Mouse (Mus musculus) hindbrain, postnatal 0 days (tissue): ENCODE data around the gene Polr3f. TPM values are rescaled to one million over a fixed set of nuclear protein-coding genes. Genes with fewer than 3 reads are reported as not detected.

ENCODE experiments used
- ATAC-seq: fragments of 200-750 bp; cut with Nextera tagmentation; 2 replicates; pipeline ENCODE4 v1.8.0; 2017; ENCODE audit warnings: mild to moderate bottlenecking, moderate TSS enrichment, moderate library complexity
- DNase-seq: peaks from one replicate; pipeline ENCODE4 v3.0.0-alpha.2; 2015; ENCODE audit warnings: low spot score
- H3K27ac ChIP-seq: fragments of 300-500 bp; sonication (generic); 2 replicates; pipeline ENCODE4 v1.5.1; 2014; ENCODE audit warnings: mild to moderate bottlenecking
- H3K27me3 ChIP-seq: fragments of 300-500 bp; sonication (generic); 2 replicates; pipeline ENCODE4 v1.6.1; 2014; ENCODE audit warnings: low read length, mixed read lengths; ENCODE audit not compliant: insufficient read depth
- H3K36me3 ChIP-seq: fragments of 300-500 bp; sonication (generic); 2 replicates; pipeline ENCODE4 v1.6.1; 2014; ENCODE audit warnings: low read length, mixed read lengths; ENCODE audit not compliant: insufficient read depth
- H3K4me1 ChIP-seq: fragments of 300-500 bp; sonication (generic); 2 replicates; pipeline ENCODE4 v1.6.1; 2014; ENCODE audit warnings: antibody characterized with exemption, low read length, mixed read lengths; ENCODE audit not compliant: insufficient read depth
- H3K4me2 ChIP-seq: fragments of 300-500 bp; sonication (generic); 2 replicates; pipeline ENCODE4 v1.6.1; 2014; ENCODE audit warnings: low read depth, mild to moderate bottlenecking, low read length, moderate library complexity, mixed read lengths
- H3K4me3 ChIP-seq: fragments of 300-500 bp; sonication (generic); 2 replicates; pipeline ENCODE4 v1.5.1; 2014; ENCODE audit warnings: low read length
- H3K9ac ChIP-seq: fragments of 300-500 bp; sonication (generic); replicated peaks from 2 replicates; pipeline ENCODE4 v1.6.1; 2014; ENCODE audit warnings: mild to moderate bottlenecking, low read length, moderate library complexity, mixed read lengths
- H3K9me3 ChIP-seq: fragments of 300-500 bp; sonication (generic); 2 replicates; pipeline ENCODE4 v1.6.1; 2016; ENCODE audit warnings: low read length, mixed read lengths
- CTCF ChIP-seq: IDR thresholded peaks from 2 replicates; pipeline ENCODE4 v1.5.1; 2016; ENCODE audit warnings: antibody characterized with exemption, control low read depth, low read depth
- WGBS: fragments of 180-500 bp; shearing (Covaris S2); extraction: QIAGEN DNeasy Blood & Tissue Kit; methylation state at CpG from one replicate; pipeline ENCODE4 v1.1.7; 2014; 5-methylcytosine and 5-hydroxymethylcytosine counted together
- polyA plus RNA-seq: library from polyadenylated mRNA; unstranded; fragments of >200 nt; fragmentation: Nextera tagmentation; extraction: Ambion mirVana; gene quantifications from 2 replicates; pipeline ENCODE4 v1.2.1, GENCODE M21; 2015
- total RNA-seq: library from RNA; depleted of rRNA; stranded (reverse); fragments of >200 nt; gene quantifications from 2 replicates; pipeline ENCODE4 v1.2.3, GENCODE M21; 2014

Gene Polr3f
- total and polyA plus RNA-seq, 2 experiments from 2014 or later: 19.0 to 24.9 TPM

- H3K27me3 ChIP-seq: no peaks in the 10 kb centered on the region
- H3K36me3 ChIP-seq: peaks cover 16% of the 10 kb centered on the region; the same call in 1 of the 2 replicates
- no peak for DNase-seq
- H3K4me1 ChIP-seq: no peaks in the 10 kb centered on the region
- no peak overlapping the region for H3K9ac ChIP-seq
- TF ChIP-seq CTCF: no peak
- H3K4me2 ChIP-seq: no peak overlapping the region
- WGBS: 83% methylated on average over 3 of the region's 3 CpGs
- H3K4me3 ChIP-seq: no peak overlapping the region
- ATAC-seq: no peak
- no peak overlapping the region for H3K27ac ChIP-seq
- no peaks in the 10 kb centered on the region for H3K9me3 ChIP-seq
These were observed 12.9 kb upstream of the Polr3f start for GRCm38 (mm10) chr2:144514619-144515018.

GRCm38 (mm10) chr2:144519772-144520171 is 7.7 kb upstream of the Polr3f start:
- no peaks in the 10 kb centered on the region for H3K4me1 ChIP-seq
- no peak overlapping the region for H3K4me3 ChIP-seq
- TF ChIP-seq CTCF: no peak
- no peak overlapping the region for H3K4me2 ChIP-seq
- H3K27me3 ChIP-seq: no peaks in the 10 kb centered on the region
- H3K9me3 ChIP-seq: no peaks in the 10 kb centered on the region
- peaks cover 27% of the 10 kb centered on the region; the same call in 1 of the 2 replicates for H3K36me3 ChIP-seq
- ATAC-seq (no peak), DNase-seq (no peak)
- H3K9ac ChIP-seq: no peak overlapping the region
- H3K27ac ChIP-seq: no peak overlapping the region
- WGBS: 73% methylated on average over 3 of the region's 3 CpGs

- Histone ChIP-seq H3K9ac (peak overlapping the region; percentile 93), H3K36me3 (peaks cover 7% of the 10 kb centered on the region; the same call in 1 of the 2 replicates), H3K4me1 (peaks cover 5% of the 10 kb centered on the region; the same call in 1 of the 2 replicates), H3K27me3 (no peaks in the 10 kb centered on the region), H3K27ac (0 out of 2 replicates have a peak overlapping the region, but pooled peaks have one; percentile 97), H3K4me2 (peak overlapping the region; percentile 88), H3K9me3 (no peaks in the 10 kb centered on the region), H3K4me3 (peak overlapping the region; percentile 98)
- 47% methylated on average over 10 of the region's 10 CpGs for WGBS
- ATAC-seq: 0 out of 2 replicates have a peak, but pooled peaks have one; percentile 10
- TF ChIP-seq CTCF: no peak
- DNase-seq: peak; percentile 60
These were observed 1.7 kb upstream of the Polr3f start for GRCm38 (mm10) chr2:144525856-144526255.

- TF ChIP-seq CTCF: no peak
- Histone ChIP-seq H3K9ac (peak overlapping the region; percentile 93), H3K27ac (peak overlapping the region; percentile 97), H3K27me3 (no peaks in the 10 kb centered on the region), H3K9me3 (no peaks in the 10 kb centered on the region), H3K4me3 (peak overlapping the region; percentile 98), H3K36me3 (peaks cover 8% of the 10 kb centered on the region; the same call in 1 of the 2 replicates), H3K4me1 (peaks cover 5% of the 10 kb centered on the region; the same call in 1 of the 2 replicates), H3K4me2 (peak overlapping the region; percentile 88)
- peak; percentile 44 for ATAC-seq
- WGBS: under 1% methylated on average over 25 of the region's 25 CpGs
- no peak for DNase-seq
These were observed 280 bp downstream of the Polr3f start for GRCm38 (mm10) chr2:144527821-144528174.

GRCm38 (mm10) chr2:144537123-144537522 is 9.6 kb downstream of the Polr3f start:
- TF ChIP-seq CTCF: no peak
- DNase-seq (no peak), ATAC-seq (no peak)
- H3K4me2 ChIP-seq: no peak overlapping the region
- H3K36me3 ChIP-seq: peaks cover 65% of the 10 kb centered on the region
- H3K27ac ChIP-seq: no peak overlapping the region
- no peak overlapping the region for H3K9ac ChIP-seq
- 93% methylated on average over 7 of the region's 7 CpGs for WGBS
- H3K4me1 ChIP-seq: no peaks in the 10 kb centered on the region
- no peak overlapping the region for H3K4me3 ChIP-seq
- H3K9me3 ChIP-seq: no peaks in the 10 kb centered on the region
- H3K27me3 ChIP-seq: no peaks in the 10 kb centered on the region

GRCm38 (mm10) chr2:144541246-144541645 is 13.7 kb downstream of the Polr3f start:
- Histone ChIP-seq H3K4me2 (no peak overlapping the region), H3K4me1 (no peaks in the 10 kb centered on the region), H3K9ac (no peak overlapping the region), H3K27ac (no peak overlapping the region), H3K4me3 (no peak overlapping the region), H3K9me3 (no peaks in the 10 kb centered on the region), H3K36me3 (peaks cover 47% of the 10 kb centered on the region), H3K27me3 (no peaks in the 10 kb centered on the region)
- ATAC-seq (0 out of 2 replicates have a peak, but pooled peaks have one; percentile 32), DNase-seq (peak; percentile 7)
- peak; percentile 35 for TF ChIP-seq CTCF
- WGBS: 88% methylated on average over 4 of the region's 4 CpGs

- H3K9me3 ChIP-seq: no peaks in the 10 kb centered on the region
- ATAC-seq (no peak), DNase-seq (no peak)
- peaks cover 44% of the 10 kb centered on the region for H3K36me3 ChIP-seq
- no peak overlapping the region for H3K27ac ChIP-seq
- H3K4me1 ChIP-seq: no peaks in the 10 kb centered on the region
- 92% methylated on average over 6 of the region's 6 CpGs for WGBS
- H3K4me2 ChIP-seq: no peak overlapping the region
- no peak overlapping the region for H3K9ac ChIP-seq
- no peak overlapping the region for H3K4me3 ChIP-seq
- TF ChIP-seq CTCF: no peak
- no peaks in the 10 kb centered on the region for H3K27me3 ChIP-seq
These were observed 16.2 kb downstream of the Polr3f start for GRCm38 (mm10) chr2:144543670-144544069.
